Mouse (Mus musculus): ENCODE data around the gene Prkar1a. TPM values are rescaled to one million over a fixed set of nuclear protein-coding genes. Genes with fewer than 3 reads are reported as not detected.

Gene Prkar1a
- polyA plus RNA-seq, 1 experiment: 89.2 TPM

DNA sequence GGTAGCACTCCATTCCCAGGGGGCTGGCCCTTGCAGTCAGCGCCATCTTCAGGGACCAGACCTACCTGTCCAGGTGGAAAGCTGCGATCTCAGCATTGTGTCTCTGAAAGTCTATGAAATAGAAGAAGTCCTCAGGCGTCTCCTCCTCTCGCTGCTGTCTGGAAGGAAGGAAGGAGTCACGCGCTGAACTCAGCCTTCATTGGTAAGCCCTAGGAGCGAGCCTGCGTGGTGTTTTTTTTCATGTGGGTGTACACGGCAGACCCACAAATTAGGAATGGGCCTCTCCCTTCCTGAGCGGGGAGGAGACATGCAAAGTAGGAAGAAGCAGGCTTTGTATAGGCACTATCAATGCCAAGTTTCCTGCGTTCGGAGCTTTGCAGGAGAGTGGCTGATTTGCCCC lies 29.1 kb downstream of the Prkar1a start:
- no peak for TF ChIP-seq GATA1 (IDR thresholded peaks at IDR 0.05; ENCODE audit: low read length)

DNA sequence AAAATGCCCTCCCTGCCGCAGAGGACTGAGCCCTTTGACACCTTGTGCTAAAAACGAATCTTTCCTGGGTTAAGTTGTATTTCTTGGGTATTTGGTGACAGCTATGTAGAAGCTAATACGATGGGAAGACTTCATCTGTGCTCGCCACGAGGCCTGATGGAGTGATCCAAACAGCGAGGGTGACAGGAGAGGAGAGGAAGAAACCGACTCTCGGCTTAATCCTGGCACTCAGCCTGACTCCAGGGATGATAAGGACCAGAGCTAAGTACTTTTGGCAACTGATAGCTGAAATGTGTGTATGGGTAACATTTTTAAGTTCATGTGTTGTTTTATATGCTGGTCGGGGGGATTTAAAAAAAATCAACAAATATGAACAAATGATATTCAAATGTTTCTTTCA lies 31.7 kb downstream of the Prkar1a start:
- TF ChIP-seq GATA1 (IDR thresholded peaks at IDR 0.05; ENCODE audit: low read length): no peak

DNA sequence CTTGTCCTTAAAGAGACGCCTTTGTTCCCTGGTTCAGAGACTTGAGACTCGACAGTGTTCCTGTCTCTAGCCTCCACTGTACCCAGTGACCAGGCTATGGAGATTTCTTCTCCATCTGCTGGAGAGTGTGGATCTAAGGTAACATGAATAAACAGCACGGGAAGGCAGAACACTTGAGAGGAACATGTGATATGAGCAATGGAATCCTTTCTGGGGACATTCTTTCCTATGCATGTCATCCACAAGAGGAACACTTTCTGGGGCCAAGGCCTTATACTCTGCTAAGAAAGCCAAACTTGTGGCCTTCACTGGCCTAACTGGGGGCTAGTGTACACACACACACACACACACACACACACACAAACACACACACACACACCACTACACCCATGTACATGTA lies 32.4 kb downstream of the Prkar1a start:
- TF ChIP-seq GATA1 (IDR thresholded peaks at IDR 0.05; ENCODE audit: low read length): no peak

DNA sequence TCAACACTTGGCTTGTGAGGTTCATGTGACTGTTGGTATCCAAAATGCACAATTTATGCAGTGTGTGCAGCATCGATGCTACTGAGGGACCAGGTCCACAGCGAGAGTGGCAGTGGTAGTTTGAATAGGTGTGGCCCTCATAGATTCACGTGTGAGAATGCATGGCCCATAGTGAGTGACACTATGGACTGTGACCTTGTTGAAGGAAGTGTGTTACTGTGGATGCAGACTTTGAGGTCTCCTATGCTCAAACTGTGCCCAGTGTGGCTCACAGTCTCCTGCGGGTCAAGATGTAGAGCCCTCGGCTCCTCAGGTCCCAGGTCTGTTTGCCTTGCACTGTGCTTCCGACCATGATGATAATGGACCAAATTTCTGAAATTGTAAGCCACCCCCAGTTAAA lies 33.0 kb downstream of the Prkar1a start:
- no peak for TF ChIP-seq GATA1 (IDR thresholded peaks at IDR 0.05; ENCODE audit: low read length)

DNA sequence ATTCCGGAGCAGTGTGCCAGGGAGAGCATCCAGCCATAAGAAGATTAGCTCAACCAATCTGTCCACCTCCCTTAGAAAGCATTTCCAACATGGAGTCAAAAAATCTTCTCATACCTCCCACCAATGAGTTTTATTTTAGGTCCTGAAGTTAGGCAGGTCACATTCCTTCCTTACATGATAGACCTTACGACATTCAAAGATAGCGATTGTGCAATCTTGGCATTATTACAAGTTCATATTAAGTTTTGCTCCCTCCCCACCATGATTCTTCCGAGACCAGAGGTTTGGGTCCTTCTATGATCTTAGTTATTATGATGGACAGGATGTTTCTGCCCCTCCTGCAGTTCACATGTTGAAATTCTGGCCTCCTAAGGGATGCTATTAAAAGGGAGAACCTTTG lies 40.3 kb downstream of the Prkar1a start:
- no peak for TF ChIP-seq GATA1 (IDR thresholded peaks at IDR 0.05; ENCODE audit: low read length)

DNA sequence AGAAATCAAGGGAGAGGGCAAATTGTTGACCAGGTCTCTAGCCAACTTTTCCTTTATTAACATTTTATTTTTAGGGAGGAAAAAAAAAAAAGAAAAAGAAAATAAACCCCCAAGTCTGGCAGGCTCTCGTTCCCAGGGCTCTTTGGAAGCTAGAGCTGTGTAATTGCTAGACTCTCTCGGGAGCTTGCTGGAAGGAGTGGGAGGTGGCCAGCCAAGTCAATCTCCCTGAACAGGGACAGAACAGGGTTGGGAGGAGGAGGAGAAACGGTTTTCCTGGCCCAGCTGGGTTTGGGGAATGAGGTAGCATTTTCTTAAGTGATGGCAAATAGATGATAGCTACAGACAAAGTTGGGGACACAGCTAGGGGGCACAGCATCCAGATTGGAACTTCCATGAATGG lies 43.5 kb downstream of the Prkar1a start:
- TF ChIP-seq GATA1 (IDR thresholded peaks at IDR 0.05; ENCODE audit: low read length): no peak

DNA sequence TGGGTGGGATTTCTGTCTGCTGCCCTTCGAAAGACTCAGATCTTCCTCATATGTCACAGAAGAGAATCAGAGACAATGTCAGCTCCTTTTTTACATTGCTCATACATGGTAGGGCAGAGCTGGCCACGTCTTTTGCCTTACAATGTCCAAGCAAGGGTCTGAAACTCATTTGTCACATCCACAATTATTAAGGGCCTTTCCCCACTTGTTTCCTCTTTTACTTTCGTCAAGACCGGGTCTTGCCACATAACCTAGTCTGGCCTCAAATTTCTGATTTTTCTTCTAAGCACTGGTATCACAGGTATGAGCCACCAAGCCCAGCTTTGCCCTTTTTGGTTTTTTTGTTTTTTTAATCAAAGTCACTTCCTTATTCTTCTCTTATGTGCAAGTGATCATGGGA lies 47.3 kb downstream of the Prkar1a start:
- no peak for TF ChIP-seq GATA1 (IDR thresholded peaks at IDR 0.05; ENCODE audit: low read length)

DNA sequence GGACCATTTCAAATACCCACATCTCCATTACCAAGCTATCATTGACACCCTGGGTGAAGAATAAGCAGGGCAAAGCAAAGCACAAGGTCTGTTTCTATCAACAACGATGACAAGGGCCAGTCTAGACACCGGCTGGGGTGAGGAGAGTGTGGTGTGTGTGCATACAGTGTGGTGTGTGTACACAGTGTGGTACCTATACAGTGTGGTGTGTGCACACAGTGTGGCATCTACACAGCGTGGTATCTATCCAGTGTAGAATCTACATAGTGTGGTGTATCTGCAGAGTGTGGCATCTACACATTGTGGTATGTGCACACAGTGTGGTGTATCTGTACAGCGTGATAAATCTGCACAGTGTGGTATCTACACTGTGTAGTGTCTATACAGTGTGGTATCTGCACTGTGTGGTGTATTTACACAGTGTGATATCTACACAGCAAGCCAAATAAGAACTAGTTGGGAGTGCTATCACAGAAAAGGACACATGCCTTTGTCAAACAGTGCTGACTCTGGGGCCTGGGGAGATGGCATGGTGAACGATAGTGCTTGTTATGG lies 48.0 kb downstream of the Prkar1a start:
- no peak for TF ChIP-seq GATA1 (IDR thresholded peaks at IDR 0.05; ENCODE audit: low read length)

DNA sequence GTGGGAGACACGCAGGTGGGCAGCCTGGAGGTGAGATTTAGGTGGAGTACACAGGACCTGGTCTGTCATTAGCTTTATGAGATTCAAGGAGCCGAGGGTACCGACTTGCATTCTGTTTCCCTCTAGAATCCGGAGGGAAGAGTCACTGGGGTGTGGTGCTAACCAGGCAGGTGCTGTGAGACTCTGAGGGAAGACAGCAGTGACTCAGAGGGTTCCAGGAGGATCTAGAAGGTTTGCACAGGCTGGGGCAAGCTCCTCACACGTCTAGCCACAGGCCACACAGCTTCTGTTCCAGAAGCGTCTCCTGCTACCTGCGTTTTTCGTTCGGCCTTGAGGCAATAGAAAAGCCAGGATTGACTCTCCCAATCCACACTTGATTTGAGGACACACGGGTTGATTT lies 49.5 kb downstream of the Prkar1a start:
- no peak for TF ChIP-seq GATA1 (IDR thresholded peaks at IDR 0.05; ENCODE audit: low read length)

DNA sequence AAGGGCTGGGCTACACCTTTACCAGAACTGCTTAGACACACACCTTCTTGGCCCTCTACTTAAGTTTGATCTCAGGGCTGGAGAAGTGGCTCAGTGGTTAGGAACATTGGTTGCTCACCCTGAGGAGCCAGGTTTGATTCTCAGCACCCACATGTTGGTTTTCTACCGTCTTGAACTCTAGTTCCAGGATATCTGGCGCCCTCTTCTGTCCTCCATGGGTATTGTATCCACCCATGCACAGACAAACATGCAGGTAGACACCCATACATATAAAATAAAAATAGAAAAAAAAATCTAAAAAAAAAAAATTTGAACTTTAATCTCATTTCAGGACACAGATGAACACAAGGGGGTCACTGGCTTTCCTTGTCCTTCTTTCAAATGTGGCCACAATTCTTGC lies 50.6 kb downstream of the Prkar1a start:
- TF ChIP-seq GATA1 (IDR thresholded peaks at IDR 0.05; ENCODE audit: low read length): no peak

DNA sequence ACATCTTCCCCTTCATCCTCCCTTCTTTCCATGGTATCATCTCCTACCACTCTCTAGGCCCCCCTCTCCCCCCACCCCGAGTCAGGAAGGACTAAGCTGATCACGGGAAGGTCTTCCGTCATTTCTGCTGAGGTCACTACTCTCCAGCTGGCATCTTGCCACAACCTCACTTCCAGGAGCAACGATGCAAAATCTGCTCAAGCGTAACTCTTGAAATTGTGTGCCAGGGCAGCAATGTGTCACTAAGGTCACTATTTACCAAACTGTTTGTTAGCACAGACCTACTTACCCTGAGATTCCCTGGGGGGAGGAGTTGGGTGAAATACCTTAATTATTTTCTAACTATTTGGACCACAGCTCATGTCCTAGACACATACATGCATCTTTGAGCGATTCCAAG lies 51.6 kb downstream of the Prkar1a start:
- TF ChIP-seq GATA1 (IDR thresholded peaks at IDR 0.05; ENCODE audit: low read length): no peak

DNA sequence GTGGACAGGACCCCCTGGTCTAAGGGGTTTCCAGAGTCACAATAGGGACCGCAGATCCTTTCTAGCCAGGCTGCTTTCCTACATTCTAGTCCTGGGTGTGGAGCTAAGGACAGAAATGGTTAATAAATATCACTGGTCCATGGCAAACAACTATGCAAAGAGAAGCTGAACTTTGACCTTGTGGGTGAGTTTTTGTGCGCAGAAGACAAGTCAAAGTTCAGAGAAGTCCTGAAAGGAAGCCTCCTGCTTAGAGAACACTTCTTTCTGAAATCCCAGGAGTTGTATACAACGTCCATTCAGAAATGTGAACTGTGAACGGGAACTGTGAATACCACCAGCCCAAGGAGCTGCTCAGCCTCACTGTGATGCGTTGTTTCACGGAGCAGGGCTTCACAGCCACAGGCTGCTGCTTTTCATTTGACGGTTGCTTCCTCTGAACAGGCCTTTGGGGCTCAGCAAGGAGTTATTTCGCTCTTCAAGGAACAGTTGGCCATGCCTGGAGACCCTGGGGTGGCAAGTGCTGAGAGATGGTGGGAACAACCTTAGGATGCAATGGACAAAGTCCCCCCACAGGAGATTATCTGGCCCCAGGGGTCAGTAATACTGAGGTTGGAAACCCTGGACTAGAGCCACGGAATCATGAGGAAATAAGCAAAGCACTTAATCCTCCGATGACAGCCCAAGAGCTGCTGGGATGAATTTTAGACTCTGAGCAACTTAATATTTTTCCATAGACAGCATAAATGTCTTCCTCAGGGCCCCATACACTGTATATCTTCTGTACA lies 53.0 kb downstream of the Prkar1a start:
- TF ChIP-seq GATA1 (IDR thresholded peaks at IDR 0.05; ENCODE audit: low read length): no peak

DNA sequence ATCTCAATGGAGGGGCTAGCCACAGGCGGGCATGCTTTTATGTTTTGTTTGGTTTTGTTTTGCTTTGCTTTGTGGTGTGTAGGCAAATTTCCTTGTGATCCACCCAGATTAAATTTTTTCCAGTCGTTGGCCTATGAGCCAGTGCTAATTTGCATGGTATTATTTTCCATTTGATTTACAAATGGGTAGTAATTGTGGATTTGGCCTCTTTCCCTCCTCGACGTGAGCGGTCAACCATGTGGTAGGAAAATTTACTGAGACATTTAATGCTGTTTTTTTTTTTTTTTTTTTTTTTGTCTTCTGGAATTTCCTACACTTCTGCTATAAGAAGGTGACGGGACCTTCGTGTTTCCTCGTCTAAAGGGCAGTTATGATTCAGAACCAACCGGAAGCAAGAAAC lies 54.6 kb downstream of the Prkar1a start:
- TF ChIP-seq GATA1 (IDR thresholded peaks at IDR 0.05; ENCODE audit: low read length): no peak

DNA sequence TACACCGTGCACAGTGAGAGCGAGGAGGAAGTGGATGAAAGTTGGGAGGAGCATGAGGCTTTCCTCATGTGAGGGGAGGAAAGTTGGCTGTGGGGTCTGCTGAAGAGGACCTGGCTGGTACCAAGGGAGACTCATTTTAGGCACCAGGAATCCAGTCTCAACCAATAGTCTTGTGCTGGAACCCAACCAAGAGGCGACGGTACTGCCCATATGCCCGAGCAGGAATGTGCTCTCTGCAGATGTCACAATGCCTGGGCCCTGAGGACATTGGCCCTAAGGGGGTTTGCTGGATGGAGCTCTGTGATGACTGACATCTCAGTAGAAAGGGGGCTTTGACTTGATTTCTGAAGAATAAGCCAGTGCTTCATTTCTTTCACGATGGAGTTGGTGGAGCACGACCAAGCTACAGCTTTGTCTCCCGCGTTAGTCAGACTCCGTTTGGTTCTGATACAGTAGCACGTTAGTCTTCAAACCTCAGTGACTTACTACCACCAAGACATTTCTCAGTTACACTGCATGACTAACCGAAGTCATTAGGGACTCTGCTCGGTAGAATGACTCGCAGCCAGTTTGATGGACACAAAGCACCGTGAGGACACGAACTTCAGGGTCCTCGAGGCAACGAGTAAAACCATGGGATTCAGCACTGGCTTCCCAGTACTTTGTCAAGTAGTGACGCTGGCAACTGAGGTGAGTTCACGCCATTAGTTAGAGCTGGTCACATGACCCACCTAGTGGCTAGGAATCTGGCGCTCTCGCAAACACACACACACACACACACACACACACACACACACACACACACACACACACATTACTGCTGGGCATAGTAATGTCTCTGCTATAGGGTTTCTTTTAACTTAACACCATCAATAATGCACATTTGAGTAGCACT lies 55.4 kb downstream of the Prkar1a start:
- no peak for TF ChIP-seq GATA1 (IDR thresholded peaks at IDR 0.05; ENCODE audit: low read length)

DNA sequence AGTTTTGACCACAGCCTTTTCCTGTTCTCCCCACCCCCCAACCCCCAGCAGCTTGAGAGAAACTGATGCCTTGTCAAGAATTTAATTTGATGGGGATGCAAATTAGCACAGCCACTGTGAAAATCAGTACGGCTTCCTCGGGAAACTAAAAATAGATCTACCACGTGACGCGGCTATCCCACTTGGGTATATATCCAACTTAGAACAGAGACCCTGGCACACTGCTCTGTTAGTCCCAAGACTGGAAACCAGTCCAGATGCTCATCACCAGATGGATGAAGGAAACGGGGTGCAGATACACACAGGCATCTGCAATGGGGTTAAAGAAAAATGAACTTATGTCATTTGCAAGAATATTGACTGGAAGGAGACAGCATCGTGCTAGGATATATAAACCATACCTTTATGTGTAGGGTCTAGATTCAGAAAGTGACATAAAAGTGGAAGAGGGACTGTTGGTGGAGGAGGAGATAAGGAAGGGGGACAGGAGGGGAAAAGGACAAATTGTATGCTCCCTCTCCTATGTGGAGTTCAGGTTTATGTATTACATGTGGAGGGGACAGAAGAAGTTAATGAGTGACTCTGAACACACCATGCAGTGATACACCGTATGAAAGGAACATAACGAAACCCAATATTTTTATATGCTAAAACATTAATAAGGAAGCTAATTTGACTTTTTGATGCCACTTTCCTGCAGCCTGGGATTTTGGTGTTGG lies 56.3 kb downstream of the Prkar1a start:
- no peak for TF ChIP-seq GATA1 (IDR thresholded peaks at IDR 0.05; ENCODE audit: low read length)

DNA sequence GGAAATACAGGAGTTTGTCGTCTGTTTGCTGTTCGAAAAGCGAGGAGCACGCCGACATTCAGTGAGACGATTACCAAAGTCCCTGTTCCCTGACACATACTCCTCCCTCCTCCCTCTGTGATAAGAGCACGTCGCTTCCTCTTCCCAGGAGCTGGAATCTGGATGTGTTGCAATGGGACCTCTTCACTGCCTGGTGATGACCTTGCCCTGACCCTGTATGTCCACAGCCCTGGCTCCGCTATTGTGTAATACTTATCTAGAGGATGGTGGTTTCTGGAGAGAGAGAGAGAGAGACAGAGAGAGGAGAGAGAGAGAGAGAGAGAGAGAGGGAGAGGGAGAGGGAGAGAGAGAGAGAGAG lies 56.8 kb downstream of the Prkar1a start:
- TF ChIP-seq GATA1 (IDR thresholded peaks at IDR 0.05; ENCODE audit: low read length): no peak
